ENCODE assay signal across 21 mouse cellular contexts in the genomic region with DNA sequence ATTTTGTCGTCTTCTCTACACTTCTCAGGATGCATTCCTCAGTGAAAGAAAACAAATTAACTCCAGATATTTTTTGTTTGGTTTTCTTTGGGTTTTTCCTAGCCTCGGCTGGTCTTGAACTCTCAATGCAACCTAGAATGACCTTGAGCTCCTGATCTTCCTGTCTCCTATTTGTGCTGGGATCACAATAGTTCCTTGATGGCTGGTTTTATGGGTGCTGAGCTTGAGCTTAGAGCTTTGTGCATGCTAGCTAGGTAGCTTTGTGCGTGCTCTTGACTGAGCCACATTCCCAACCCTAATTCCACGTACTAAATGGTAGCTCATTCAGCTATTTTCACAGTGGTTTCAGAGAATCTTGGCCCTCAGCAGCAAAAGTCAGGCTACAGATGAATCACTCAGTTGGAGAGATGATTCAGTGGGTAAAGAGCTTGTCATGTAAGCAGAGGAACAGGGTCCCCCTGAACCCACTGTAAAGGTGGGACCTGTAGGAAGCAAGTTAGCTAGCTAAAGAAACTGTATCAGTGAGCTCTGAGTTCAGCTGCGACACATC. TPM values are rescaled to one million over a fixed set of nuclear protein-coding genes. Genes with fewer than 3 reads are reported as not detected.
"Had no signal": no experiment of that assay in that cellular context is flagged by ENCODE, and none has a peak within 500 bp of the region (broad histone marks: within the 10 kb centered on the region; RNA-seq: fewer than 3 reads in every experiment).

No protein-coding gene starts in this region.

- ATAC-seq: midbrain, embryonic 15.5 days had no signal

- H3K4me2 ChIP-seq: kidney, embryonic 15.5 days; limb, embryonic 15.5 days; liver, embryonic 15.5 days; lung, embryonic 14.5 days; midbrain, embryonic 11.5 days; midbrain, embryonic 15.5 days had no signal

- H3K36me3 ChIP-seq: kidney, embryonic 15.5 days; limb, embryonic 15.5 days; liver, embryonic 15.5 days; midbrain, embryonic 15.5 days had no signal

- H3K27me3 ChIP-seq: kidney, embryonic 15.5 days; megakaryocyte, embryonic 14.5 days; midbrain, embryonic 15.5 days had no signal

- DNase-seq: kidney, postnatal 14 days; layer of hippocampus, adult 9-11 months; layer of hippocampus, postnatal 36 days; lung, embryonic 14.5 days; lung, postnatal 14 days; right cerebral cortex, adult 18-20 months; right cerebral cortex, postnatal 25 days; thymus, adult 18-20 months; thymus, postnatal 14 days had no signal

- H3K9me3 ChIP-seq: kidney, embryonic 15.5 days; limb, embryonic 15.5 days; liver, embryonic 15.5 days; megakaryocyte, embryonic 14.5 days; midbrain, embryonic 15.5 days had no signal

- H3K9ac ChIP-seq: kidney, embryonic 15.5 days; limb, embryonic 15.5 days; liver, embryonic 15.5 days; lung, embryonic 14.5 days; midbrain, embryonic 15.5 days had no signal

- H3K27ac ChIP-seq: kidney, embryonic 15.5 days; limb, embryonic 15.5 days; liver, embryonic 15.5 days; macrophage had no signal

- H3K4me3 ChIP-seq: kidney, embryonic 15.5 days; limb, embryonic 15.5 days; liver, embryonic 15.5 days; megakaryocyte, embryonic 14.5 days; midbrain, embryonic 15.5 days had no signal

RNA-seq across cellular contexts. Expression of gene Gm49358, which starts 20.4 kb away (rescaled TPM):
- total RNA-seq: monocyte, adult 5-6 weeks had no signal
- polyA plus RNA-seq: kidney, embryonic 15.5 days; large intestine, adult 2 months; limb, embryonic 11.5 days; limb, embryonic 15.5 days; liver, embryonic 15.5 days; lung, embryonic 14.5 days; midbrain, embryonic 11.5 days; midbrain, embryonic 15.5 days; small intestine, adult 2 months; stomach, embryonic 14.5 days had no signal
